Mouse (Mus musculus) liver, postnatal 0 days (tissue): ENCODE data around the gene Rhox3c. TPM values are rescaled to one million over a fixed set of nuclear protein-coding genes. Genes with fewer than 3 reads are reported as not detected.
"Not testable (repeated sequence)": the region's sequence is repeated elsewhere in the genome, so short reads cannot be mapped to it uniquely, and the experiment has no call there.

Experiments used
- ATAC-seq: fragments of 200-750 bp; cut with Nextera tagmentation; 2 replicates; pipeline ENCODE4 v1.8.0; 2017; ENCODE audit warnings: mild to moderate bottlenecking, moderate library complexity
- DNase-seq: peaks from one replicate; pipeline ENCODE4 v3.0.0-alpha.2; 2016
- H3K27ac ChIP-seq: fragments of 300-500 bp; sonication (generic); 2 replicates; pipeline ENCODE4 v1.5.1; 2014; ENCODE audit warnings: antibody characterized with exemption, moderate library complexity, mild to moderate bottlenecking, low read depth
- H3K27me3 ChIP-seq: fragments of 300-500 bp; sonication (generic); 2 replicates; pipeline ENCODE4 v1.6.1; 2014; ENCODE audit warnings: low read length, control low read depth, mixed read lengths; ENCODE audit not compliant: insufficient read depth
- H3K36me3 ChIP-seq: fragments of 300-500 bp; sonication (generic); replicated peaks from 2 replicates; pipeline ENCODE4 v1.6.1; 2014; ENCODE audit warnings: mild to moderate bottlenecking, control low read depth, low read length, moderate library complexity, mixed read lengths; ENCODE audit not compliant: insufficient read depth
- H3K4me1 ChIP-seq: fragments of 300-500 bp; sonication (generic); 2 replicates; pipeline ENCODE4 v1.6.1; 2014; ENCODE audit warnings: antibody characterized with exemption, mild to moderate bottlenecking, control low read depth; ENCODE audit not compliant: insufficient read depth
- H3K4me2 ChIP-seq: fragments of 300-500 bp; sonication (generic); 2 replicates; pipeline ENCODE4 v1.6.1; 2014; ENCODE audit warnings: low read depth, mild to moderate bottlenecking, low read length, moderate library complexity, mixed read lengths
- H3K4me3 ChIP-seq: fragments of 300-500 bp; sonication (generic); 2 replicates; pipeline ENCODE4 v1.5.1; 2014; ENCODE audit warnings: low read depth, low read length
- H3K9ac ChIP-seq: fragments of 300-500 bp; sonication (generic); replicated peaks from 2 replicates; pipeline ENCODE4 v1.6.1; 2014; ENCODE audit warnings: mild to moderate bottlenecking, moderate library complexity
- H3K9me3 ChIP-seq: fragments of 300-500 bp; sonication (generic); 2 replicates; pipeline ENCODE4 v1.6.1; 2016; ENCODE audit warnings: mild to moderate bottlenecking, control low read depth, low read length, mixed read lengths
- WGBS: fragments of 180-500 bp; shearing (Covaris S2); extraction: QIAGEN DNeasy Blood & Tissue Kit; methylation state at CpG from one replicate; pipeline ENCODE4 v1.1.7; 2014; ENCODE audit not compliant: insufficient replicate concordance; 5-methylcytosine and 5-hydroxymethylcytosine counted together
- polyA plus RNA-seq: library from polyadenylated mRNA; unstranded; fragments of >200 nt; fragmentation: Nextera tagmentation; extraction: Ambion mirVana; gene quantifications from 2 replicates; pipeline ENCODE4 v1.2.1, GENCODE M21; 2015

Rhox3c gene
- polyA plus RNA-seq: not detected in 2 replicates

- not testable (repeated sequence) for H3K4me1 ChIP-seq, H3K9ac ChIP-seq, H3K4me2 ChIP-seq, H3K9me3 ChIP-seq, H3K36me3 ChIP-seq, H3K4me3 ChIP-seq, H3K27ac ChIP-seq, H3K27me3 ChIP-seq, ATAC-seq, DNase-seq
- WGBS: 80% methylated on average over 3 of the region's 4 CpGs
These were observed at the start of gene Rhox3c for GRCm38 (mm10) chrX:37458285-37458684. Gene Rhox3c, plus strand, starts transcription at chrX:37458585.

- not testable (repeated sequence) for H3K4me2 ChIP-seq, H3K27ac ChIP-seq, H3K9me3 ChIP-seq, H3K27me3 ChIP-seq, ATAC-seq, H3K36me3 ChIP-seq, DNase-seq, H3K4me3 ChIP-seq, H3K4me1 ChIP-seq, H3K9ac ChIP-seq
- WGBS: no CpG with 5 or more reads among the region's 9 CpGs
These were observed 46.6 kb upstream of the Rhox3c start, which contains the start of gene Rhox2b for GRCm38 (mm10) chrX:37411767-37412166. Gene Rhox2b, plus strand, starts transcription at chrX:37412067.

GRCm38 (mm10) chrX:37432194-37432593, 26.2 kb upstream of the Rhox3c start, which contains the start of gene Rhox4b:
Gene Rhox4b, plus strand, starts transcription at chrX:37432494.
- ATAC-seq, DNase-seq, H3K36me3 ChIP-seq, H3K9me3 ChIP-seq, H3K27ac ChIP-seq, H3K27me3 ChIP-seq, H3K9ac ChIP-seq, H3K4me2 ChIP-seq, H3K4me1 ChIP-seq, H3K4me3 ChIP-seq: not testable (repeated sequence)
- WGBS: 83% methylated on average over 14 of the region's 15 CpGs

GRCm38 (mm10) chrX:37453380-37453779, 5.0 kb upstream of the Rhox3c start, which contains the start of gene Rhox2c:
Gene Rhox2c, plus strand, starts transcription at chrX:37453680.
- H3K27me3 ChIP-seq, H3K9ac ChIP-seq, H3K4me3 ChIP-seq, H3K4me1 ChIP-seq, H3K36me3 ChIP-seq, H3K27ac ChIP-seq, DNase-seq, ATAC-seq, H3K9me3 ChIP-seq, H3K4me2 ChIP-seq: not testable (repeated sequence)
- 92% methylated on average over 7 of the region's 10 CpGs for WGBS

- not testable (repeated sequence) for H3K4me2 ChIP-seq, H3K4me1 ChIP-seq, H3K4me3 ChIP-seq, DNase-seq, H3K9ac ChIP-seq, H3K27me3 ChIP-seq, H3K36me3 ChIP-seq, H3K9me3 ChIP-seq, ATAC-seq, H3K27ac ChIP-seq
- WGBS: 84% methylated on average over 14 of the region's 14 CpGs
These were observed 21.7 kb downstream of the Rhox3c start, which contains the start of gene Rhox4c for GRCm38 (mm10) chrX:37480037-37480436. Gene Rhox4c, plus strand, starts transcription at chrX:37480337.

GRCm38 (mm10) chrX:37514059-37514458, 55.7 kb downstream of the Rhox3c start, which contains the start of gene Rhox4d:
Gene Rhox4d, plus strand, starts transcription at chrX:37514359.
- DNase-seq, H3K4me1 ChIP-seq, H3K27ac ChIP-seq, ATAC-seq, H3K36me3 ChIP-seq, H3K27me3 ChIP-seq, H3K4me3 ChIP-seq, H3K9ac ChIP-seq, H3K9me3 ChIP-seq, H3K4me2 ChIP-seq: not testable (repeated sequence)
- 88% methylated on average over 15 of the region's 18 CpGs for WGBS

Other genes starting within 250 kb of the Rhox3c start
- gene Gm9, start 247.5 kb upstream of the Rhox3c start, polyA plus RNA-seq: not detected in 2 replicates
- not detected in 2 replicates for gene Rhox1, start 236.3 kb upstream of the Rhox3c start, polyA plus RNA-seq
- not detected in 2 replicates for gene Rhox2a, start 213.6 kb upstream of the Rhox3c start, polyA plus RNA-seq
- gene Rhox3a, start 208.7 kb upstream of the Rhox3c start, polyA plus RNA-seq: not detected in 2 replicates
- gene Rhox4a, start 193.2 kb upstream of the Rhox3c start, polyA plus RNA-seq: not detected in 2 replicates
- not detected in 2 replicates for gene Rhox3a2, start 78.6 kb upstream of the Rhox3c start, polyA plus RNA-seq
- gene Rhox4a2, start 67.7 kb upstream of the Rhox3c start, polyA plus RNA-seq: not detected in 2 replicates
- gene Rhox2b, start 46.5 kb upstream of the Rhox3c start, polyA plus RNA-seq: not detected in 2 replicates
- gene Rhox4b, start 26.1 kb upstream of the Rhox3c start, polyA plus RNA-seq: not detected in 2 replicates
- not detected in 2 replicates for gene Rhox2c, start 4.9 kb upstream of the Rhox3c start, polyA plus RNA-seq
- gene Rhox4c, start 21.8 kb downstream of the Rhox3c start, polyA plus RNA-seq: not detected in 2 replicates
- not detected in 2 replicates for gene Rhox2d, start 34.8 kb downstream of the Rhox3c start, polyA plus RNA-seq
- gene Rhox4d, start 55.8 kb downstream of the Rhox3c start, polyA plus RNA-seq: not detected in 2 replicates
- not detected in 2 replicates for gene Rhox2e, start 71.9 kb downstream of the Rhox3c start, polyA plus RNA-seq
- not detected in 2 replicates for gene Rhox3e, start 83.4 kb downstream of the Rhox3c start, polyA plus RNA-seq
- gene Rhox4e, start 98.8 kb downstream of the Rhox3c start, polyA plus RNA-seq: not detected in 2 replicates
- gene Rhox2f, start 112.8 kb downstream of the Rhox3c start, polyA plus RNA-seq: not detected in 2 replicates
- gene Rhox3f, start 122.4 kb downstream of the Rhox3c start, polyA plus RNA-seq: not detected in 2 replicates
- not detected in 2 replicates for gene Rhox4f, start 149.1 kb downstream of the Rhox3c start, polyA plus RNA-seq
- gene Rhox3g, start 170.0 kb downstream of the Rhox3c start, polyA plus RNA-seq: not detected in 2 replicates
- gene Rhox2g, start 184.9 kb downstream of the Rhox3c start, polyA plus RNA-seq: not detected in 2 replicates
- not detected in 2 replicates for gene Rhox4g, start 192.7 kb downstream of the Rhox3c start, polyA plus RNA-seq
- not detected in 2 replicates for gene Rhox3h, start 210.2 kb downstream of the Rhox3c start, polyA plus RNA-seq
- gene Rhox2h, start 214.7 kb downstream of the Rhox3c start, polyA plus RNA-seq: not detected in 2 replicates